Mouse (Mus musculus) urinary bladder, postnatal 36 days (tissue): ENCODE results near the gene Coq9.
"Not testable (repeated sequence)": the region's sequence is repeated elsewhere in the genome, so short reads cannot be mapped to it uniquely, and the experiment has no call there.

Experiments used
- DNase-seq, 2 experiments: peaks; one replicate each; pipeline ENCODE4 v3.0.0; 2022; ENCODE audit warnings: low spot score in 2 of 2, mixed read lengths in 1 of 2

The Coq9 gene

GRCm38 (mm10) chr8:94821381-94821780 lies 16.7 kb upstream of the Coq9 start:
- no peak for DNase-seq

DNA sequence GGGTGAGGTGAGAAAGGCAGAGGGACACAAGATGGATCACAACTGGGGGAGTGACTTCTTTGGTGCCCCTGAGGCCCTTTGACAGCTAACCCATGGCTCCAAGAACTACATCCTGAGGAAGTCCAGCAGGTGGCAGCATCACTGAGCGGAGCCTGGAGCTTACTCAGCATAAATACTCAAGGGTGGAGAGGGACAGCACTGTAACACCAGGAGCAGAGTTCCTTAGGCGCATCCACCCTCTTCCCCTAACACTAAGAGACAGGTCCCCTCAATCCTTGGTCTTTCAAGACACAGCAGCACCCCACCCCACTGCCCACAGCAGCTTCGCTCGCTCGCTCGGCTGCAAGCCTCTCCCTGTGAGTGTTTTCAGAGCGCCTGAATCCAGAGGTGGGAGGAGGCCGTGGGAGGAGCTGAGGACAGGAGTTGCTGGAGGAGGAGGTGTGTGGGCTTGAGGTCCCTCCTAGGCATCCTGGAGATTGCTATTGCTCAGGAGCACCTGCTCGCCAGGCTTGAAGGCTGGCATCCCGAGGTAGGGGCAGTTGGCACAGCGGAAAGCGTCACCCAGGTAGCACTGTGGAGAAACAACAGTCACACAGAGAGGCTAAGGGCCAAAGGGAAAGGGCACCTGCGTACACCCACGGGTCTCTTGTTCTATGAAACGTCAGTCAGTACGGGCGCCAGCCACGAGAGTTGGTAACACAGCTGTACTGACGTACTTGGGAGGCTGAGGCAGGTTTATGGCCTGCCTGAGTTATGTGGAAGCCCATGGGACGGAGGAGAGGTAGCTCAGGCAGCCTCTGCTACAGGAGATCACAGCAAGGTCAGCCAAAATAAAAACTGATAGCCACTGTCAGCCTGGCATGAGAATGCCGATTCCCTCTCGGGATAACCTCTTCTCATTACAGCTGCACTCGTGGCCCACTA lies 15.2 kb upstream of the Coq9 start:
- DNase-seq = peak; percentile 39 to 52

- DNase-seq = no peak
These were observed 13.0 kb upstream of the Coq9 start for GRCm38 (mm10) chr8:94825170-94825569.

DNA sequence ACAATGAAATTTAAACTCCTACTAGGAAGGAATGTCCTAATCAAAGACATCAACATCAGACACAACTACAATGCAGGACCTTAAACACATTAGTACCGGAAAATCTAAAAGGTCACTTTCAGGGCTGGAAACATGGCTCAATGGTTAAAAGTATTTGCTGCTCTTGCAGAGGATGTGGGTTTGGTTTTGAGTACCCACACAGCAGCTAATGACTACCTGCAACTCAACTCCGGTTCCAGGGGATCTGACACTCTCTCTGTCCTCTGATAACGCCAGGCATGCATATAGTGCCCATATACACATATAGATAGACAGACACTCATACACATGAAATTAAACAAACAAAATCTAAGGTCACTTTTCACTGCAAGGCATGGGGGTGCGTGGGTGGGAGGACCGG lies 11.9 kb upstream of the Coq9 start:
- no peak for DNase-seq

DNA sequence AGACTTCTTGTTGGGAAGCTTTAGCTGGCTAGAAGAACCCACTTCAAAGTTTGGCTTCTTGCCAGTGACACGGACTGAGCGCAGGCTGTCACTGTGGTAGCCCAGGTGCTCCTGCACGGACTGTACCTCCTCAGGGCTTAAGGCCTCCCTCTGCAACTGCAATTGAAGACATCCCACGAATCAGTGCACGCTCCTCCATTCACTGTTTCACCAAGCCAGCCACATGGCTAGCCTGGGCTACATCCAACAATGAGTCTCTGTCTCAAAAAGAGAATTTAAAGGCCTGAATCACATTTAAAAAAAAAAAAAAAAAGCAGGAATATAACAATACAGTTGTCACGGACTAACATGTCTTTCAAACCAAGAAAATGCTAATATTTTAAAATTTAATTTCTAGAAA lies 9.8 kb upstream of the Coq9 start:
- DNase-seq = no peak

- not testable (repeated sequence) for DNase-seq
These were observed 4.2 kb upstream of the Coq9 start for GRCm38 (mm10) chr8:94833901-94834405.

- not testable (repeated sequence) for DNase-seq
These were observed 2.4 kb upstream of the Coq9 start for GRCm38 (mm10) chr8:94835751-94836150.

DNA sequence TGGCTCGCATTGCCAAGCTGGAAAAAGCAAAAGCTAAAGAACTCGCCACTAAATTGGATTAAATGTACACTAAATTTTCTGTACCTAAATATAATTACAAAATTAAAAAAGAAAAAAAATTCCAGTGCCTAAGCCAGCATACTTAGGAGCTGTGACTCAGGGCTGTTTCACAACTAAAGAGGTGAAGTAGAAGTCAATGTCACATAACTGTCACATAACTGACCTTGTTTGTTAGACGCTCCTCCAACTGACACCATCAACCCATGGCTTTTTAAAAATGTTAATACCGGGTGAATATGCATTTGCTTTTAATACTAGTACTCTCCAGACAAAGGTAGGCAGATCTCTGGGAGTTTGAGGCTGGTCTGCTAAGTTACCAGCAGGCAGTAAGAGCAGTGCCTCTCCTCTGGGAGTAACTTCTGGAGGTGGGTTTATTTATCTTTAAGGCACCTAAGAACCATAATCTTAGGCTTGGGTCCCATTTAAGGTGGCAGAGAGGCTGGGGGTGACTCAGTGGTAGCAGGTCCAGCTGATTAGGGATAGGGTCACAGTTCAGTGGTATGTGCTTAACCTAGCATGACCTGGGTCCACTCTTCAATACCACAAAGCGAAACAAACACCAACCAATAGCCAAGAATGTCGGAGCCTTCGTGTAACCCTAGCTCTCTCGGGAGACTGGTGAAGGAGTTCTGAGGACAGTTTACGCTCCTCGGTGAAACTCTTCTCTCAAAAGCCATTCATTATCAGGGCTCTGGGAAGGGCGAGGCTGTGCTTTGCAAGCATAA lies 1.5 kb upstream of the Coq9 start:
- DNase-seq = no peak

DNA sequence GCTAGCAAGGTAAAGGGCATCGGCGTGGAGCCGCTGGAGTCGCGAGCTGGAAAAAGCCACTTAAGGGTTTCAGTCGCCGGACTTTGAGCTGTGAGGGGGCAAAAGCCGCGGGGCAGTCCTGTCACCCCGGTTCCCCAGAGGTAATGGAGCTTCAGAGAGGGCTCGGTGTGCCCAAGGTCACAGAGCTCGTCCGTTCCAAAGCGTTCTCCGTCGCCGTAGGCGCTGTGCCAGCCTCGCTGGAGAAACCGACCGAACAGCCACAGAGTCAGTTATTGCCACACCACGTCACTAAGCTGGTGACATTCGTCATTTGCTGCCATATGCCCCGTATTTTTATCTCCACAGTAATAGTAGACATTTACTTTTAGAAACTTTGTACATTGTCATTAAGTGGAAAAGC lies 479 bp downstream of the Coq9 start:
- peak in 1 of 2 experiments; percentile 77 for DNase-seq

GRCm38 (mm10) chr8:94841183-94841582 lies 3.1 kb downstream of the Coq9 start:
- no peak for DNase-seq

DNA sequence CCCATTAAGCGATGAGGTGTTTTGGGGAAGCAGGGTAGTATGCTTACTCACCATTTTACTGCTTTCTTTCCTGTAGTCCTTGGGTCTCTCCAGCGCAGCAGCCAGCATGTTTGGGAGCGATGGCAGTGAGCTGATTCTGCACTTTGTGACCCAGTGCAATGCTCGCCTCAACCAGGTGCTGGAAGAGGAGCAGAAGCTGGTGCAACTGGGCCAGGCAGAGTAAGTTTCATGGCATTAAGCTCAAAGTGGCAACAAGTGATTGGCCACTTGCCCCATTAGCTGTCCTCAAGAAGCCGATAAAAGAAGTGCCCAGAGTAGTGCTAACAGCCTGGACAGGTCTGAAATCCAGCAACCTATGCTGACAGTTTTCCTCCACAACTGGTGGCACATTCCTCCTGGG lies 11.9 kb downstream of the Coq9 start:
- no peak for DNase-seq

- DNase-seq = not testable (repeated sequence)
These were observed 16.6 kb downstream of the Coq9 start for GRCm38 (mm10) chr8:94854761-94855160.

DNA sequence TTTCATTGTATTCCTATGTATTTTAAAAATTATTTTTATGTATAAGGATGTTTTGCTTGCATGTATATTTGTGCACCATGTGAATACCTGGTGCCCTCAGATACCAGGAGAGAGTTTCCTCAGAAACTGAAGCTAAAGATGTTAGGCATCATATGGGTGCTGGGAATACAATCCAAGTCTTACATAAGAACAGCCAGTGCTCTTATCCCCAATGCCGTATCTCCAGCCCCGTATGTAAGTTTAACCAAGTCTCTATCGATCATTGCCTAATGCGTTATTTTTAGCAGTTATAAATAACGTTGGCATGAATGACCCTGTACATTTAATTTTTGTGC lies 18.9 kb downstream of the Coq9 start:
- no peak for DNase-seq

DNA sequence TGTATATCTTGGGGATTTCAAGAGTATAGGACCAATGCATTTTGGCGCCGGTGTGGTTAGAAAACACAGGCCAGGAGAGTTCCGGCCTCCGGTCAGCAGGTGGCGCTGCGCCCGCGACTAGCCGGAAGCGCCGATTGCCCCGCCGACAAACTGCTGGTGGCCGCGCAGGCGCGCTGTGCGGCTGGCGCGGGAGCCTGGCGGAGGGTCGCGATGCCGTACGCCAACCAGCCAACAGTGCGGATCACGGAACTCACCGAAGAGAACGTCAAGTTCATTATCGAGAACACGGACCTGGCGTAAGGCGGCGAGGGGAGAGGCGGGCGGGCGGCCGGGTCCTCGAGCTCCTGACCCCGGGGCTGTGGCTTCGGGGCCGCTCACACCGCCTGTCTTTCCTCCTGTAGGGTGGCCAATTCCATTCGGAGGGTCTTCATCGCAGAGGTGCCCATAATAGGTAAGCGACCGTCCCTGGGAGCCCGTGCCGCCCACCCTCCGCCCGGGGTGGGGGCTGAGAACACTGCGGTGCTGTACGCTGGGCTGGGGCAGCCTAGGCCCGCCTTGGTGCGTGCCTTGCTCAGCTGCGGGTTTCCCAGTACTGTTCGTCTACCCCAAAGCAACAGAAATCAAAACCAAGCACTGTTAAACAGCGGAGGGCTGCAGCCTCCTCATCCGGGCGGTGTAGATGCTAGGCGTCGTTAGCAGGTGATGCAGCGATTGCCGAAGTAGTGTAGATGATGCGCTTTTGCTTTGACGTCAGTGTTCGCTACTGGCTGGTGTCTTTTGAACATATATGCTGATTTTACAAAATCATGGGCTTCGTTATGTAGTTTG lies 19.4 kb downstream of the Coq9 start, which contains the start of gene Polr2c:
TSS of gene Polr2c (plus strand) at position 105 of the 828 bp plus-strand sequence.
- peak; percentile 82 to 89 for DNase-seq

GRCm38 (mm10) chr8:94861352-94861910 lies 23.3 kb downstream of the Coq9 start:
- peak in 1 of 2 experiments; percentile 61 for DNase-seq

- DNase-seq = no peak
These were observed 24.5 kb downstream of the Coq9 start for GRCm38 (mm10) chr8:94862487-94863220.

- DNase-seq = no peak
These were observed 26.0 kb downstream of the Coq9 start for GRCm38 (mm10) chr8:94863897-94864673.

GRCm38 (mm10) chr8:94865292-94865691 lies 27.2 kb downstream of the Coq9 start:
- no peak for DNase-seq

DNA sequence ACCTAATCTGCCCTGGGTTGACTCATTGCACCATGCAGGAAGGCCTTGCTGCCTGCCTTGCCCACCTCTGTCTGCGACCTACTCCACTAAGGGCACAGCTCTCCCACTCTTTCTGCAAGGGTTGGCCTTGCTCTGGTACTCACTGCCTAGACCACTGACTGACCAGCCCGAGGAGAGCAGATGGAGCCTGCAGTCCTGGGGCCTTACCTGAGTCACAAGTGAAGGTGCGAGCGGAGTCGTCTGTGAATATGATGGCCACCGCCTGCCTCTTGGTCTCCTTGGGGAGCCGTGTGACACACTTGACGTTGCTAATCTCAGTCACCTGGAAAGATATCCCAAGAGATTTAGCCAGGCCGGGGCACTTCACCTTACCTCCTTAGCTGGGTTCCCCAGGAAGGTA lies 28.8 kb downstream of the Coq9 start:
- DNase-seq = no peak

DNA sequence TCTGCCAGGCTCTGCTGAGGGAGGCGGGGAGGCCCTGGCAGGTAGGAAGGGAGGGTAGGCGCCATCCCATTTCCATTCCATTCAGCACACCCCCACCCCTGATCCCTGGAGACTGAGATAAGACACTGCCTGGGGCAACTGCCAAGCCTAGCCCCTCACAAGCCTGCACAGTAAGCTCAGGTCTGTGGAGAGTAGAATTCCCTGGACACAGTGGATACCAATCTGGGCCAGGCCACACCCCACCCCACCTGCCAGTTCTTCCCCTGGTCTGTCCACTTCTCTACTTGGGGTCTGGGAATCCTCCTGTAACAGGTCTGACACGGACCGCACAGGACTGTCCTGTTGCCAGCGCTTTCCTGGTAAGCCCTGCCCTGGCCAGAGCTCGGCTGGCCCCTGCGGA lies 31.0 kb downstream of the Coq9 start:
- no peak for DNase-seq
